Mouse (Mus musculus): ENCODE measurements at regions not wholly inside any gene's neighbourhood (a gene's known extent, or its start where the extent isn't known, plus 50 kb on each side); places are given as distances from the start of the nearest gene placed in this dataset.

DNA sequence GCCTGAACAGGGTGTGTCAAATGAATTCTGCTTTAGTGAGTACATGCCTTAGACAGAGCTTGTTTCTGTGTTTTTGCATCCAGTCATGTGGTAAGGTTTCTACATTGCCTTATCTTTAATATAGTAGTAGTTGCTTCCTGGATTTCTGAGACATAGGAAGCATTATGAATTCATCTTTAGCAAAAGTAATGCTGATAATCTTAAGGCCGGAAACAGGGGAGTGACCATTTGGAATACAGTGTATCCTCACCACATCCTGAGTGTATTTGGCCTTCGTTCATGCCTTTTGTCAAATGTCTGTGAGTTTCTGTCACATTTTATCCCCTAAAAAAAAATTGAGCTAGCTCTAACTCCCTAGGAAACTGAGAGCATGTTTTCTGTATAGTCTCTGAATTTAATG lies 482.9 kb downstream of the Cetn3 start:
- Histone ChIP-seq H3K4me2 (replicated peaks; ENCODE audit: low read depth, low read length) (no peak overlapping the region), H3K9ac (ENCODE audit: low read depth, low read length) (no peak overlapping the region), H3K4me3 (ENCODE audit: low read depth, low read length) (no peak overlapping the region), H3K4me1 (replicated peaks; ENCODE audit: control insufficient read depth, insufficient read depth, low read length) (no peaks in the 10 kb centered on the region), H3K36me3 (ENCODE audit: control insufficient read depth, insufficient read depth, low read length) (no peaks in the 10 kb centered on the region), H3K27me3 (ENCODE audit: control insufficient read depth, insufficient read depth, low read length) (no peaks in the 10 kb centered on the region), H3K9me3 (ENCODE audit: control insufficient read depth, low read length) (no peaks in the 10 kb centered on the region), H3K27ac (ENCODE audit: low read depth, low read length) (no peak overlapping the region)
- WGBS: 94% methylated on average over 2 of the region's 2 CpGs
- DNase-seq (ENCODE audit: low spot score) (no peak), ATAC-seq (ENCODE audit: low FRiP score) (no peak)

DNA sequence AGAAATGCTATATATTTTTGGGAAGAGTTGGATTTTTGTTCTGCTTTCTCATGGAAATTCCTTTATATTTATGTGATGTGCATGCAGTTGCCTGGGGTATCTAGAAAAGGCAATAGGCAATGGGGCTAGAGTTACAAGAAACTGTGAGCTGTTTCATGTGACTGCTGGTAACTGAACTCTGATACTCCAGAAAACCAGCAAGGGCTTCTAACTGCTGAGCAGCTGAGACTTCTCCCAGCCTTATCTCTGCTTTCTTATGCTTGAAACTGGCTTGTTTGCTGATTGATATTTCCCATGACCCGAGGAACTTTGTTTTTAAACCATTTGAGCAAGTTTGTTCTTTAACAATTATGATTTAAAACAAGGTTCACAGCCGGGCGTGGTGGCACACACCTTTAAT lies 491.9 kb downstream of the Cetn3 start:
- no peak for ATAC-seq (ENCODE audit: low FRiP score)
- WGBS: 80% methylated on average over 3 of the region's 3 CpGs
- no peak overlapping the region for H3K4me2 ChIP-seq (replicated peaks; ENCODE audit: low read depth, low read length)
- no peaks in the 10 kb centered on the region for H3K36me3 ChIP-seq (ENCODE audit: control insufficient read depth, insufficient read depth, low read length)
- no peaks in the 10 kb centered on the region for H3K4me1 ChIP-seq (replicated peaks; ENCODE audit: control insufficient read depth, insufficient read depth, low read length)
- no peak for DNase-seq (ENCODE audit: low spot score)
- no peaks in the 10 kb centered on the region for H3K9me3 ChIP-seq (ENCODE audit: control insufficient read depth, low read length)
- no peak overlapping the region for H3K4me3 ChIP-seq (ENCODE audit: low read depth, low read length)
- no peaks in the 10 kb centered on the region for H3K27me3 ChIP-seq (ENCODE audit: control insufficient read depth, insufficient read depth, low read length)
- H3K27ac ChIP-seq (ENCODE audit: low read depth, low read length): no peak overlapping the region
- no peak overlapping the region for H3K9ac ChIP-seq (ENCODE audit: low read depth, low read length)

DNA sequence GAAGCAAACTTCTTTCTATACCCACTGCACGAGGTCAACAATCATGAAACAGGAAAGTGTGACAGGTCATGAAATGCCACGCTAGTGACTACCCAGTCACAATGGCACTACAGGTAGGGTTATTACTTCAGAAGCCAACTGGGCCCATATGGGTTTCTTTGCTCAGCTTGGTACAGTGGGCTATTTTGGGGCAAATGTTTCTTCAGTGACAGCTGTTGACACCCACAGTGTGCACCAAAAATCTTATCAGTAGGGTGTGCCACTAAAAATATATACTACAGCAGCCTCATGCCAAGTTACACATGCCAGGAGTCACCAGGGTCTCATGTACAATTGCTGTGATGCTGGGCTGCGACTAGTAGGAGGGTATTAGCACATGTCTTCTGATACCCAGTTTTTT lies 493.1 kb downstream of the Cetn3 start:
- Histone ChIP-seq H3K9me3 (ENCODE audit: control insufficient read depth, low read length) (no peaks in the 10 kb centered on the region), H3K27ac (ENCODE audit: low read depth, low read length) (no peak overlapping the region), H3K4me2 (replicated peaks; ENCODE audit: low read depth, low read length) (no peak overlapping the region), H3K4me1 (replicated peaks; ENCODE audit: control insufficient read depth, insufficient read depth, low read length) (no peaks in the 10 kb centered on the region), H3K4me3 (ENCODE audit: low read depth, low read length) (no peak overlapping the region), H3K9ac (ENCODE audit: low read depth, low read length) (no peak overlapping the region), H3K36me3 (ENCODE audit: control insufficient read depth, insufficient read depth, low read length) (no peaks in the 10 kb centered on the region), H3K27me3 (ENCODE audit: control insufficient read depth, insufficient read depth, low read length) (no peaks in the 10 kb centered on the region)
- ATAC-seq (ENCODE audit: low FRiP score) (no peak), DNase-seq (ENCODE audit: low spot score) (no peak)
- WGBS: 86% methylated on average over 3 of the region's 3 CpGs

DNA sequence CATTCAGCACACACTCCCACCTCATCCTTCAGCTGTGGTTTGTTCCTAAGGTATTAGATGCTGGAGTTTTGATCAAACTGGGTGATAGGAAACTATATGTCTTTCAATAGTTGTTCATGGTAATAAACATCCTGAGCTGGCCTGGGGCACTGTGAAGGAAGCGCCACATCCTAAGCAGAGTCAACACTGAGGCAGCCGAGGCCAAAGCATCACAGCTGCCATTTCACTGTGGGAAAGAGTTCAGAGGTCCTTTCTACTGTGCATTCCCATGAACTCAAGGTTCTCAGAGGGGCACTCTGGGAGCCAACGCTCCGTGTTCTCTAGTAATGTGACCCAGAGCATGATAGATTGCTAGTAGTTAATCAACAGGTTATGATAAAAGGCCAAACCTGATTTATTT lies 497.9 kb downstream of the Cetn3 start:
- no peak overlapping the region for H3K4me3 ChIP-seq (ENCODE audit: low read depth, low read length)
- no peak overlapping the region for H3K27ac ChIP-seq (ENCODE audit: low read depth, low read length)
- no peaks in the 10 kb centered on the region for H3K4me1 ChIP-seq (replicated peaks; ENCODE audit: control insufficient read depth, insufficient read depth, low read length)
- no peaks in the 10 kb centered on the region for H3K36me3 ChIP-seq (ENCODE audit: control insufficient read depth, insufficient read depth, low read length)
- H3K9ac ChIP-seq (ENCODE audit: low read depth, low read length): no peak overlapping the region
- no peaks in the 10 kb centered on the region for H3K27me3 ChIP-seq (ENCODE audit: control insufficient read depth, insufficient read depth, low read length)
- DNase-seq (ENCODE audit: low spot score): no peak
- H3K4me2 ChIP-seq (replicated peaks; ENCODE audit: low read depth, low read length): no peak overlapping the region
- WGBS: 60% methylated on average over 4 of the region's 4 CpGs
- H3K9me3 ChIP-seq (ENCODE audit: control insufficient read depth, low read length): no peaks in the 10 kb centered on the region
- no peak for ATAC-seq (ENCODE audit: low FRiP score)

DNA sequence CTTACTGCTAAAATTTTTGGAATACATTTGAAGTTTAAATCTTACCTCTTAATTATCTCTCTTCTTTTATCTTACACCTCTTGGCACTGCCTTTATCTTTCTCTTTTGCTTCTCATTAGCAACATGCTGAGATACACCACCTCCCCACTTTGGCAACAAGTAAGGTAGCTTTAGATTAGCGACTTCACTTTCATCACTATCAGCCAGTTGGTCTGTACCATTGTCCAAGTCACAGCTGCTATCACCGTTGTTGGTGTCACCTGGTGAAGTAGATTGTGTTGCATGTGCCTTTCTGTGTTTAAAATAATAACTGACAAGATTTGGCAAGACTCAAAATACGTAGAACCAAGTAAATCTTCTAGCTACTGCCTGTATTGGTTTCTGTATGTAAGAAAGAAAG lies 513.0 kb downstream of the Cetn3 start:
- Histone ChIP-seq H3K9ac (ENCODE audit: low read depth, low read length) (no peak overlapping the region), H3K36me3 (ENCODE audit: control insufficient read depth, insufficient read depth, low read length) (no peaks in the 10 kb centered on the region), H3K4me2 (replicated peaks; ENCODE audit: low read depth, low read length) (no peak overlapping the region), H3K27me3 (ENCODE audit: control insufficient read depth, insufficient read depth, low read length) (no peaks in the 10 kb centered on the region), H3K4me1 (replicated peaks; ENCODE audit: control insufficient read depth, insufficient read depth, low read length) (no peaks in the 10 kb centered on the region), H3K9me3 (ENCODE audit: control insufficient read depth, low read length) (no peaks in the 10 kb centered on the region), H3K4me3 (ENCODE audit: low read depth, low read length) (no peak overlapping the region), H3K27ac (ENCODE audit: low read depth, low read length) (no peak overlapping the region)
- ATAC-seq (ENCODE audit: low FRiP score): no peak
- no peak for DNase-seq (ENCODE audit: low spot score)
- WGBS: 58% methylated on average over 3 of the region's 3 CpGs

GRCm38 (mm10) chr13:82304227-82304626 lies 521.4 kb downstream of the Cetn3 start:
- Histone ChIP-seq H3K9me3 (ENCODE audit: control insufficient read depth, low read length) (no peaks in the 10 kb centered on the region), H3K36me3 (ENCODE audit: control insufficient read depth, insufficient read depth, low read length) (no peaks in the 10 kb centered on the region), H3K27ac (ENCODE audit: low read depth, low read length) (no peak overlapping the region), H3K27me3 (ENCODE audit: control insufficient read depth, insufficient read depth, low read length) (no peaks in the 10 kb centered on the region), H3K4me2 (replicated peaks; ENCODE audit: low read depth, low read length) (no peak overlapping the region), H3K4me3 (ENCODE audit: low read depth, low read length) (no peak overlapping the region), H3K9ac (ENCODE audit: low read depth, low read length) (no peak overlapping the region), H3K4me1 (replicated peaks; ENCODE audit: control insufficient read depth, insufficient read depth, low read length) (no peaks in the 10 kb centered on the region)
- ATAC-seq (ENCODE audit: low FRiP score) (no peak), DNase-seq (ENCODE audit: low spot score) (no peak)
- 72% methylated on average over 2 of the region's 2 CpGs for WGBS

DNA sequence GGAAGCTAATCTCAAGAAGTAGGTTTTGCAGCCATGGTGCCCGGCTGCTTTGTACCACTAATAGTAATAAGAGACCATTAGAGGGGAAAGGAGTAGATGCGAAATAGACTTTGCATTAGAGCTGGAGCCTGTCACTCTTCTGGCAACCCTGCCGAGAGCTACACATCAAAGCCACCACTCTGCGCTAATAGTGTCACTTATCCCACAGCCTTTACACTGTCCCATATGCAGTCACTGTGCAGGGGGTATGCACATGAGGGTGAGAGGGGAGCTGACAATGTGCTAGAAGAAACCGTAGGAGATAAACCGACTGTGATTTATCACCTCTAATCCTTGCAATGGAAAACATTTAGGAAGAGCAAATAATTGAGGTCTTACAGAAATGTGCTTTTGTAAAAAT lies 522.2 kb downstream of the Cetn3 start:
- DNase-seq (ENCODE audit: low spot score) (no peak), ATAC-seq (ENCODE audit: low FRiP score) (no peak)
- H3K27ac ChIP-seq (ENCODE audit: low read depth, low read length): no peak overlapping the region
- H3K36me3 ChIP-seq (ENCODE audit: control insufficient read depth, insufficient read depth, low read length): no peaks in the 10 kb centered on the region
- H3K4me3 ChIP-seq (ENCODE audit: low read depth, low read length): no peak overlapping the region
- H3K27me3 ChIP-seq (ENCODE audit: control insufficient read depth, insufficient read depth, low read length): no peaks in the 10 kb centered on the region
- no peaks in the 10 kb centered on the region for H3K9me3 ChIP-seq (ENCODE audit: control insufficient read depth, low read length)
- H3K9ac ChIP-seq (ENCODE audit: low read depth, low read length): no peak overlapping the region
- H3K4me1 ChIP-seq (replicated peaks; ENCODE audit: control insufficient read depth, insufficient read depth, low read length): no peaks in the 10 kb centered on the region
- H3K4me2 ChIP-seq (replicated peaks; ENCODE audit: low read depth, low read length): no peak overlapping the region
- 62% methylated on average over 6 of the region's 6 CpGs for WGBS

DNA sequence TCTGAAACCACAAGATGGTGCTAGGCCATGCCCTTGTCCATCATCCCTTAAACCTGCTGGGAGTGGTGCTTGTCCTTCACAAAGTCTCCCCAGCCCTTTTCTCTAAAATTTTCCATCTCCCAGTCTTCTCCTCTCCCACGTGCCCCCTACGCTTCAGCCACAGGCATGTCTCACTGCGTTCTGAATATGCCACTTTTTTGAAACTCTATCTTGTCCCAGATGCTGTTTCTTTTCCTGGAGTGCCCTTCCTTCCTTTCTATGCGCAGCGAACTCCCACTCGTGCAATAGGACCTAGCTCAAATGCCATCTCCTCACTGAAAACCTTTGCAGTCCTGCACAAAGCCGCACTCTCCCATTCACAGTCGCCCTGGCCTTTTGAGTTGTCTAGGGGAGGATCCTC lies 525.5 kb downstream of the Cetn3 start:
- Histone ChIP-seq H3K27ac (ENCODE audit: low read depth, low read length) (no peak overlapping the region), H3K36me3 (ENCODE audit: control insufficient read depth, insufficient read depth, low read length) (no peaks in the 10 kb centered on the region), H3K4me2 (replicated peaks; ENCODE audit: low read depth, low read length) (no peak overlapping the region), H3K4me3 (ENCODE audit: low read depth, low read length) (no peak overlapping the region), H3K4me1 (replicated peaks; ENCODE audit: control insufficient read depth, insufficient read depth, low read length) (no peaks in the 10 kb centered on the region), H3K27me3 (ENCODE audit: control insufficient read depth, insufficient read depth, low read length) (no peaks in the 10 kb centered on the region), H3K9me3 (ENCODE audit: control insufficient read depth, low read length) (no peaks in the 10 kb centered on the region), H3K9ac (ENCODE audit: low read depth, low read length) (no peak overlapping the region)
- no peak for DNase-seq (ENCODE audit: low spot score)
- ATAC-seq (ENCODE audit: low FRiP score): no peak
- 85% methylated on average over 8 of the region's 8 CpGs for WGBS

GRCm38 (mm10) chr13:82316573-82317202 lies 533.8 kb downstream of the Cetn3 start:
- no peaks in the 10 kb centered on the region for H3K4me1 ChIP-seq (replicated peaks; ENCODE audit: control insufficient read depth, insufficient read depth, low read length)
- no peak for DNase-seq (ENCODE audit: low spot score)

More at GRCm38 (mm10) chr13:82316573-82317202, 533.8 kb downstream of the Cetn3 start:
- 69% methylated on average over 5 of the region's 5 CpGs for WGBS
- Histone ChIP-seq H3K36me3 (ENCODE audit: control insufficient read depth, insufficient read depth, low read length) (no peaks in the 10 kb centered on the region), H3K27me3 (ENCODE audit: control insufficient read depth, insufficient read depth, low read length) (no peaks in the 10 kb centered on the region), H3K27ac (ENCODE audit: low read depth, low read length) (no peak overlapping the region), H3K4me2 (replicated peaks; ENCODE audit: low read depth, low read length) (no peak overlapping the region), H3K4me3 (ENCODE audit: low read depth, low read length) (no peak overlapping the region), H3K9me3 (ENCODE audit: control insufficient read depth, low read length) (no peaks in the 10 kb centered on the region), H3K9ac (ENCODE audit: low read depth, low read length) (no peak overlapping the region)
- ATAC-seq (ENCODE audit: low FRiP score): no peak

Measured in hindbrain, embryonic 11.5 days (tissue).